Mouse (Mus musculus) testis, adult 2 months (tissue): ENCODE results near the gene Prss23. TPM values are rescaled to one million over a fixed set of nuclear protein-coding genes. Genes with fewer than 3 reads are reported as not detected.

ENCODE experiments used
- H3K27ac ChIP-seq: fragments of 200-500 bp; 2 replicates; pipeline ENCODE4 v1.5.1; 2012; ENCODE audit warnings: low read depth, low read length; ENCODE audit not compliant: control insufficient read depth, insufficient read depth
- H3K27me3 ChIP-seq: fragments of 200-500 bp; 2 replicates; pipeline ENCODE4 v1.6.1; 2012; ENCODE audit warnings: mild to moderate bottlenecking, low read length, moderate library complexity; ENCODE audit not compliant: control insufficient read depth, insufficient read depth
- H3K36me3 ChIP-seq: fragments of 200-500 bp; 2 replicates; pipeline ENCODE4 v1.6.1; 2012; ENCODE audit warnings: mild to moderate bottlenecking, low read length; ENCODE audit not compliant: control insufficient read depth, insufficient read depth
- H3K4me1 ChIP-seq: fragments of 200-500 bp; 2 replicates; pipeline ENCODE4 v1.6.1; 2012; ENCODE audit warnings: low read length; ENCODE audit not compliant: control insufficient read depth, insufficient read depth
- H3K4me3 ChIP-seq: fragments of 200-500 bp; 2 replicates; pipeline ENCODE4 v1.5.1; 2012; ENCODE audit warnings: low read depth, mild to moderate bottlenecking, low read length, moderate library complexity, mixed read lengths; ENCODE audit not compliant: control insufficient read depth
- CTCF ChIP-seq: fragments of 200-500 bp; IDR thresholded peaks from 2 replicates; pipeline ENCODE4 v1.5.1; 2012; ENCODE audit warnings: low read depth, mild to moderate bottlenecking, inconsistent platforms, low read length, moderate library complexity; ENCODE audit not compliant: control insufficient read depth, insufficient read depth, insufficient replicate concordance
- POLR2A ChIP-seq: fragments of 200-500 bp; IDR thresholded peaks from 2 replicates; pipeline ENCODE4 v1.6.1; 2012; ENCODE audit warnings: low read depth, mild to moderate bottlenecking, inconsistent platforms, low read length, moderate library complexity; ENCODE audit not compliant: control insufficient read depth
- polyA plus RNA-seq: library from polyadenylated mRNA; depleted of rRNA; stranded (reverse); fragments of >200 nt; gene quantifications from 2 replicates; pipeline ENCODE4 v1.2.3, GENCODE M21; 2012; rRNA removed

The Prss23 gene
- polyA plus RNA-seq, result 5.4 and 8.5 TPM in 2 replicates

- no peak for TF ChIP-seq POLR2A
- TF ChIP-seq CTCF, result no peak
- Histone ChIP-seq H3K4me1 (peaks cover 6% of the 10 kb centered on the region), H3K27me3 (no peaks in the 10 kb centered on the region), H3K36me3 (no peaks in the 10 kb centered on the region), H3K27ac (no peak within 1 kb of the TSS), H3K4me3 (no peak within 1 kb of the TSS)
These were observed at the start of gene Prss23 for GRCm38 (mm10) chr7:89526731-89527429. Gene Prss23, minus strand, starts transcription at chr7:89527187.

GRCm38 (mm10) chr7:89576127-89576526 lies 49.1 kb upstream of the Prss23 start:
- no peaks in the 10 kb centered on the region for H3K36me3 ChIP-seq
- H3K4me1 ChIP-seq, result no peaks in the 10 kb centered on the region
- H3K27ac ChIP-seq, result no peak overlapping the region
- H3K27me3 ChIP-seq, result no peaks in the 10 kb centered on the region
- H3K4me3 ChIP-seq, result no peak overlapping the region
- TF ChIP-seq POLR2A, result no peak
- TF ChIP-seq CTCF, result no peak

- H3K4me1 ChIP-seq, result no peaks in the 10 kb centered on the region
- H3K4me3 ChIP-seq, result no peak overlapping the region
- H3K36me3 ChIP-seq, result no peaks in the 10 kb centered on the region
- no peaks in the 10 kb centered on the region for H3K27me3 ChIP-seq
- TF ChIP-seq CTCF (no peak), POLR2A (no peak)
- H3K27ac ChIP-seq, result no peak overlapping the region
These were observed 37.6 kb upstream of the Prss23 start for GRCm38 (mm10) chr7:89564569-89564968.

DNA sequence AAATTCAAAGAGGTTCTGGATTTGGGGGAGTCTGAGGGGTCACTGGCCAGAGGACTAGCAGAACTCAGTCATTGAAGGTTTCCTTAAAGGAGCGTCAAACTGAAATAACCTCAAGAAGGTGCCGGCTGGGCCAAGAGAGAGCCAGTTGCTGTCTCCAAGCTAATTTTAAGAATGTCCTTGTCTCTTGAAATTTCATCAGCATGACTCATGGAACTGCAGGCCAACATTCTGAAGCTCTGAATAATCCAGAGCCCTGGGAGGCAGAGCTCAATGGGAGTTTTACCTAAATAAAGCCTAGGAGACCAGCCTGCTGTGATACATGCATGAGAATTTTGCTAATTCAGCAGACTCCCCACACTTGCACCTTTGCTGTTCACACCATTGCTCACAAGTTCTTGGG lies 36.5 kb upstream of the Prss23 start:
- Histone ChIP-seq H3K36me3 (no peaks in the 10 kb centered on the region), H3K27ac (no peak overlapping the region), H3K4me3 (no peak overlapping the region), H3K4me1 (no peaks in the 10 kb centered on the region), H3K27me3 (no peaks in the 10 kb centered on the region)
- no peak for TF ChIP-seq POLR2A
- TF ChIP-seq CTCF, result no peak

GRCm38 (mm10) chr7:89562140-89562539 lies 35.2 kb upstream of the Prss23 start:
- Histone ChIP-seq H3K4me1 (no peaks in the 10 kb centered on the region), H3K4me3 (no peak overlapping the region), H3K36me3 (no peaks in the 10 kb centered on the region), H3K27me3 (no peaks in the 10 kb centered on the region), H3K27ac (no peak overlapping the region)
- TF ChIP-seq POLR2A (no peak), CTCF (no peak)

DNA sequence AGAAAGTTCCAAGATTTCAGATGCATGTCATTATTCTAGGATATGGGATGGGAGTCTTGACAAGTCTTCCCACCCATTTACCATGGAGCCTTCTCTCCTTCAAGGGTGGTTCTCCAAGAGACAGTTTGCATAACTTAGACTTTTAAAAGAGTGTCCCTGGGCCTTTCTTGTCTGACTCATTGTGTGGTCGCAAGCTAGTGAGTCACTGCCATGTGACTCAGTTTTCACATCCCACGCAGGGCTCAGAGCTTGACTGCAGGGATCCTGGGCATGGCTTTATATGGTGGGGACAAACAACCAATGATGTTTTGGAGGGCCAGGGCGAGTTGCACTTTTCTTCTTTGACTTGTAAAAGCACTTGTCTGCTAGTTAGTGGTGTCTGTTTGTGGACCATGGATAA lies 34.0 kb upstream of the Prss23 start:
- no peak overlapping the region for H3K27ac ChIP-seq
- H3K27me3 ChIP-seq, result no peaks in the 10 kb centered on the region
- no peaks in the 10 kb centered on the region for H3K36me3 ChIP-seq
- no peaks in the 10 kb centered on the region for H3K4me1 ChIP-seq
- no peak overlapping the region for H3K4me3 ChIP-seq
- TF ChIP-seq POLR2A (no peak), CTCF (no peak)

DNA sequence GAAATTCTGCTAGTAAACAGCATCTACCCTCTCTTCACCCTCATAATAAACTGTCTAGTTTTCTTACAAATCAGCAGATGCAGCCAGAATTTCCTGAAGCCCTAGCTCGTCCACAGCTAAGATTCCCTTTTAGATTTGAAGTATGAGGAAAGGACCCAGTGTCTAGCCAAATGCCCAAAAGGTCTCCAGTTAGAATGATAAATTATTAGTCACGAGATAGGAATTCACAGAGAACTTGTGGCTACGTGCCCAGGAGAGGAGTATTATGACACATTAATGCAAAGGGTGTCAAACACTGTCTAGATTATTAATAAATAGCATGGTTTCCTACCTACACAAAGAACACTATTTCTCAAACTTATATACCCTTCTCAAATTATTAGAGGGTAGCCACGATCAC lies 32.6 kb upstream of the Prss23 start:
- Histone ChIP-seq H3K27me3 (no peaks in the 10 kb centered on the region), H3K36me3 (no peaks in the 10 kb centered on the region)
- TF ChIP-seq CTCF, result no peak
- no peak for TF ChIP-seq POLR2A

More for the DNA sequence above, 32.6 kb upstream of the Prss23 start:
- Histone ChIP-seq H3K4me3 (no peak overlapping the region), H3K4me1 (no peaks in the 10 kb centered on the region), H3K27ac (no peak overlapping the region)
